Mouse (Mus musculus): ENCODE results near the gene Ccdc106. TPM values are rescaled to one million over a fixed set of nuclear protein-coding genes. Genes with fewer than 3 reads are reported as not detected.

The Ccdc106 gene
- polyA plus RNA-seq, 1 experiment from 2014 or later: 15.6 TPM

GRCm38 (mm10) chr7:5091008-5091728 lies 70.8 kb downstream of the Ccdc106 start:
- H3K4me3 ChIP-seq: no peak overlapping the region
- WGBS: 93% methylated on average over 15 of the region's 15 CpGs
- H3K9me3 ChIP-seq: no peaks in the 10 kb centered on the region
- no peaks in the 10 kb centered on the region for H3K27me3 ChIP-seq
- peaks cover 78% of the 10 kb centered on the region for H3K36me3 ChIP-seq
- H3K9ac ChIP-seq (replicated peaks): no peak overlapping the region
- H3K4me1 ChIP-seq: no peaks in the 10 kb centered on the region
- no peak overlapping the region for H3K27ac ChIP-seq (replicated peaks)
- H3K4me2 ChIP-seq (replicated peaks): no peak overlapping the region
- ATAC-seq (ENCODE audit: low FRiP score, low read depth): no peak

GRCm38 (mm10) chr7:5092381-5092780 lies 72.0 kb downstream of the Ccdc106 start:
- H3K4me1 ChIP-seq: no peaks in the 10 kb centered on the region
- no peak overlapping the region for H3K9ac ChIP-seq (replicated peaks)
- no peak overlapping the region for H3K4me2 ChIP-seq (replicated peaks)
- WGBS: 86% methylated on average over 6 of the region's 6 CpGs
- no peak overlapping the region for H3K27ac ChIP-seq (replicated peaks)
- H3K9me3 ChIP-seq: no peaks in the 10 kb centered on the region
- peaks cover 85% of the 10 kb centered on the region for H3K36me3 ChIP-seq
- no peak for ATAC-seq (ENCODE audit: low FRiP score, low read depth)
- no peaks in the 10 kb centered on the region for H3K27me3 ChIP-seq
- no peak overlapping the region for H3K4me3 ChIP-seq

GRCm38 (mm10) chr7:5092831-5093510 lies 72.6 kb downstream of the Ccdc106 start:
- Histone ChIP-seq H3K36me3 (peaks cover 85% of the 10 kb centered on the region), H3K9me3 (no peaks in the 10 kb centered on the region), H3K4me1 (no peaks in the 10 kb centered on the region), H3K27ac (replicated peaks) (no peak overlapping the region), H3K4me2 (replicated peaks) (no peak overlapping the region), H3K9ac (replicated peaks) (no peak overlapping the region), H3K27me3 (no peaks in the 10 kb centered on the region), H3K4me3 (no peak overlapping the region)
- no peak for ATAC-seq (ENCODE audit: low FRiP score, low read depth)
- 87% methylated on average over 21 of the region's 21 CpGs for WGBS

- Histone ChIP-seq H3K27me3 (no peaks in the 10 kb centered on the region), H3K4me1 (no peaks in the 10 kb centered on the region), H3K27ac (replicated peaks) (no peak overlapping the region), H3K9me3 (no peaks in the 10 kb centered on the region), H3K36me3 (peaks cover 54% of the 10 kb centered on the region), H3K4me3 (no peak overlapping the region), H3K4me2 (replicated peaks) (no peak overlapping the region), H3K9ac (replicated peaks) (no peak overlapping the region)
- ATAC-seq (ENCODE audit: low FRiP score, low read depth): no peak
- WGBS: 95% methylated on average over 5 of the region's 5 CpGs
Observed at GRCm38 (mm10) chr7:5098769-5099168, 78.4 kb downstream of the Ccdc106 start.

- H3K9me3 ChIP-seq: no peaks in the 10 kb centered on the region
- no peaks in the 10 kb centered on the region for H3K4me1 ChIP-seq
- peaks cover 44% of the 10 kb centered on the region for H3K36me3 ChIP-seq
- H3K9ac ChIP-seq (replicated peaks): no peak overlapping the region
- no peak for ATAC-seq (ENCODE audit: low FRiP score, low read depth)
- H3K4me2 ChIP-seq (replicated peaks): no peak overlapping the region
- H3K27me3 ChIP-seq: no peaks in the 10 kb centered on the region
- H3K27ac ChIP-seq (replicated peaks): no peak overlapping the region
- whole genome bisulfite sequencing: 89% methylated on average over 3 of the region's 3 CpGs
- H3K4me3 ChIP-seq: no peak overlapping the region
Observed at GRCm38 (mm10) chr7:5099796-5100195, 79.4 kb downstream of the Ccdc106 start.

GRCm38 (mm10) chr7:5101066-5101663 lies 80.8 kb downstream of the Ccdc106 start:
- no peak for ATAC-seq (ENCODE audit: low FRiP score, low read depth)
- Histone ChIP-seq H3K4me2 (replicated peaks) (no peak overlapping the region), H3K27me3 (no peaks in the 10 kb centered on the region), H3K9me3 (no peaks in the 10 kb centered on the region), H3K36me3 (peaks cover 30% of the 10 kb centered on the region), H3K4me1 (no peaks in the 10 kb centered on the region), H3K9ac (replicated peaks) (no peak overlapping the region), H3K4me3 (no peak overlapping the region), H3K27ac (replicated peaks) (no peak overlapping the region)
- 92% methylated on average over 10 of the region's 10 CpGs for WGBS

- no peak overlapping the region for H3K9ac ChIP-seq (replicated peaks)
- no peak for ATAC-seq (ENCODE audit: low FRiP score, low read depth)
- 82% methylated on average over 2 of the region's 2 CpGs for WGBS
- no peak overlapping the region for H3K4me3 ChIP-seq
- no peaks in the 10 kb centered on the region for H3K4me1 ChIP-seq
- H3K36me3 ChIP-seq: peaks cover 17% of the 10 kb centered on the region
- H3K27me3 ChIP-seq: no peaks in the 10 kb centered on the region
- H3K27ac ChIP-seq (replicated peaks): no peak overlapping the region
- no peak overlapping the region for H3K4me2 ChIP-seq (replicated peaks)
- no peaks in the 10 kb centered on the region for H3K9me3 ChIP-seq
Observed at GRCm38 (mm10) chr7:5102564-5102963, 82.2 kb downstream of the Ccdc106 start.

GRCm38 (mm10) chr7:5108272-5108671 lies 87.9 kb downstream of the Ccdc106 start:
- ATAC-seq (ENCODE audit: low FRiP score, low read depth): no peak
- Histone ChIP-seq H3K27me3 (no peaks in the 10 kb centered on the region), H3K4me3 (no peak overlapping the region), H3K9me3 (no peaks in the 10 kb centered on the region), H3K4me2 (replicated peaks) (no peak overlapping the region), H3K36me3 (no peaks in the 10 kb centered on the region), H3K4me1 (no peaks in the 10 kb centered on the region), H3K27ac (replicated peaks) (no peak overlapping the region), H3K9ac (replicated peaks) (no peak overlapping the region)
- WGBS: 85% methylated on average over 4 of the region's 4 CpGs

GRCm38 (mm10) chr7:5109301-5109700 lies 88.9 kb downstream of the Ccdc106 start:
- H3K36me3 ChIP-seq: no peaks in the 10 kb centered on the region
- no peak overlapping the region for H3K27ac ChIP-seq (replicated peaks)
- no peaks in the 10 kb centered on the region for H3K4me1 ChIP-seq
- no peak overlapping the region for H3K4me2 ChIP-seq (replicated peaks)
- no peaks in the 10 kb centered on the region for H3K27me3 ChIP-seq
- 86% methylated on average over 8 of the region's 8 CpGs for WGBS
- ATAC-seq (ENCODE audit: low FRiP score, low read depth): no peak
- H3K9me3 ChIP-seq: no peaks in the 10 kb centered on the region
- H3K9ac ChIP-seq (replicated peaks): no peak overlapping the region
- H3K4me3 ChIP-seq: no peak overlapping the region

Other genes with a start within 250 kb of the Ccdc106 start
- gene Fam71e2, start 249.3 kb upstream of the Ccdc106 start, polyA plus RNA-seq (2016; fragmentation: Nextera tagmentation; extraction: Ambion mirVana): not detected in 2 replicates
- 0.36 and 0.38 TPM in 2 replicates for gene Il11, start 237.7 kb upstream of the Ccdc106 start, polyA plus RNA-seq (2016; fragmentation: Nextera tagmentation; extraction: Ambion mirVana)
- not detected in 2 replicates for gene Tmem190, start 237.6 kb upstream of the Ccdc106 start, polyA plus RNA-seq (2016; fragmentation: Nextera tagmentation; extraction: Ambion mirVana)
- 2.5 TPM in 2 replicates for gene Tmem238, start 230.9 kb upstream of the Ccdc106 start, polyA plus RNA-seq (2016; fragmentation: Nextera tagmentation; extraction: Ambion mirVana)
- 300 and 313 TPM in 2 replicates for gene Rpl28, start 227.7 kb upstream of the Ccdc106 start, polyA plus RNA-seq (2016; fragmentation: Nextera tagmentation; extraction: Ambion mirVana)
- 384 TPM in 2 replicates for gene Ube2s, start 208.0 kb upstream of the Ccdc106 start, polyA plus RNA-seq (2016; fragmentation: Nextera tagmentation; extraction: Ambion mirVana)
- 3.3 and 4.7 TPM in 2 replicates for gene Shisa7, start 175.9 kb upstream of the Ccdc106 start, polyA plus RNA-seq (2016; fragmentation: Nextera tagmentation; extraction: Ambion mirVana)
- gene Isoc2b, start 150.3 kb upstream of the Ccdc106 start, polyA plus RNA-seq (2016; fragmentation: Nextera tagmentation; extraction: Ambion mirVana): 4.6 and 5.1 TPM in 2 replicates
- 0.68 and 0.80 TPM in 2 replicates for gene Isoc2a, start 143.4 kb upstream of the Ccdc106 start, polyA plus RNA-seq (2016; fragmentation: Nextera tagmentation; extraction: Ambion mirVana)
- gene Gm36210, start 114.0 kb upstream of the Ccdc106 start, polyA plus RNA-seq (2016; fragmentation: Nextera tagmentation; extraction: Ambion mirVana): not detected in 2 replicates
- gene Zfp628, start 105.3 kb upstream of the Ccdc106 start, polyA plus RNA-seq (2016; fragmentation: Nextera tagmentation; extraction: Ambion mirVana): 4.7 and 4.9 TPM in 2 replicates
- 15.1 and 16.6 TPM in 2 replicates for gene Nat14, start 98.5 kb upstream of the Ccdc106 start, polyA plus RNA-seq (2016; fragmentation: Nextera tagmentation; extraction: Ambion mirVana)
- 1.6 and 2.0 TPM in 2 replicates for gene Ssc5d, start 94.8 kb upstream of the Ccdc106 start, polyA plus RNA-seq (2016; fragmentation: Nextera tagmentation; extraction: Ambion mirVana)
- gene Sbk2, start 56.1 kb upstream of the Ccdc106 start, polyA plus RNA-seq (2016; fragmentation: Nextera tagmentation; extraction: Ambion mirVana): 0.18 TPM in 1 of 2 replicates, not detected in the other
- 0.14 TPM in 1 of 2 replicates, not detected in the other for gene Sbk3, start 49.4 kb upstream of the Ccdc106 start, polyA plus RNA-seq (2016; fragmentation: Nextera tagmentation; extraction: Ambion mirVana)
- gene Zfp579, start 24.4 kb upstream of the Ccdc106 start, polyA plus RNA-seq (2016; fragmentation: Nextera tagmentation; extraction: Ambion mirVana): 60.9 and 68.8 TPM in 2 replicates
- gene Zfp524, start 6.1 kb upstream of the Ccdc106 start, polyA plus RNA-seq (2016; fragmentation: Nextera tagmentation; extraction: Ambion mirVana): 7.5 and 9.3 TPM in 2 replicates
- gene Fiz1, start 5.9 kb upstream of the Ccdc106 start, polyA plus RNA-seq (2016; fragmentation: Nextera tagmentation; extraction: Ambion mirVana): 69.0 and 73.4 TPM in 2 replicates
- gene Gm44973, start 5.1 kb upstream of the Ccdc106 start, polyA plus RNA-seq (2016; fragmentation: Nextera tagmentation; extraction: Ambion mirVana): 0.25 TPM in 1 of 2 replicates, not detected in the other
- 7.6 and 7.9 TPM in 2 replicates for gene Zfp865, start 177 bp upstream of the Ccdc106 start, polyA plus RNA-seq (2016; fragmentation: Nextera tagmentation; extraction: Ambion mirVana)
- gene 4632433K11Rik, start 13.6 kb downstream of the Ccdc106 start, polyA plus RNA-seq (2016; fragmentation: Nextera tagmentation; extraction: Ambion mirVana): not detected in 2 replicates
- gene Zfp784, start 17.9 kb downstream of the Ccdc106 start, polyA plus RNA-seq (2016; fragmentation: Nextera tagmentation; extraction: Ambion mirVana): 5.4 and 5.8 TPM in 2 replicates
- 54.6 and 56.3 TPM in 2 replicates for gene Zfp580, start 31.0 kb downstream of the Ccdc106 start, polyA plus RNA-seq (2016; fragmentation: Nextera tagmentation; extraction: Ambion mirVana)
- 148 and 160 TPM in 2 replicates for gene U2af2, start 41.6 kb downstream of the Ccdc106 start, polyA plus RNA-seq (2016; fragmentation: Nextera tagmentation; extraction: Ambion mirVana)
- 67.3 and 69.8 TPM in 2 replicates for gene Epn1, start 59.7 kb downstream of the Ccdc106 start, polyA plus RNA-seq (2016; fragmentation: Nextera tagmentation; extraction: Ambion mirVana)
- gene Rfpl4, start 96.4 kb downstream of the Ccdc106 start, polyA plus RNA-seq (2016; fragmentation: Nextera tagmentation; extraction: Ambion mirVana): not detected in 2 replicates
- gene Rasl2-9, start 105.4 kb downstream of the Ccdc106 start, polyA plus RNA-seq (2016; fragmentation: Nextera tagmentation; extraction: Ambion mirVana): 0.41 and 0.46 TPM in 2 replicates
- gene Vmn1r55, start 129.1 kb downstream of the Ccdc106 start, polyA plus RNA-seq (2016; fragmentation: Nextera tagmentation; extraction: Ambion mirVana): not detected in 2 replicates
- not detected in 2 replicates for gene Vmn1r56, start 176.2 kb downstream of the Ccdc106 start, polyA plus RNA-seq (2016; fragmentation: Nextera tagmentation; extraction: Ambion mirVana)
- not detected in 2 replicates for gene Vmn1r57, start 197.9 kb downstream of the Ccdc106 start, polyA plus RNA-seq (2016; fragmentation: Nextera tagmentation; extraction: Ambion mirVana)

All from midbrain, embryonic 12.5 days (tissue).